Mouse (Mus musculus) cerebellum, adult 2 months (tissue): ENCODE measurements around the gene Utp11.

Source experiments
- CTCF ChIP-seq: fragments of 200-500 bp; IDR thresholded peaks from 2 replicates; pipeline ENCODE4 v1.5.1; 2011; ENCODE audit warnings: low read depth, mild to moderate bottlenecking, control low read depth, low read length, moderate library complexity, borderline replicate concordance; ENCODE audit not compliant: insufficient read depth
- POLR2A ChIP-seq: fragments of 200-500 bp; IDR thresholded peaks from 2 replicates; pipeline ENCODE4 v1.6.1; 2011; ENCODE audit warnings: low read length, control low read depth, borderline replicate concordance; ENCODE audit not compliant: insufficient read depth

DNA sequence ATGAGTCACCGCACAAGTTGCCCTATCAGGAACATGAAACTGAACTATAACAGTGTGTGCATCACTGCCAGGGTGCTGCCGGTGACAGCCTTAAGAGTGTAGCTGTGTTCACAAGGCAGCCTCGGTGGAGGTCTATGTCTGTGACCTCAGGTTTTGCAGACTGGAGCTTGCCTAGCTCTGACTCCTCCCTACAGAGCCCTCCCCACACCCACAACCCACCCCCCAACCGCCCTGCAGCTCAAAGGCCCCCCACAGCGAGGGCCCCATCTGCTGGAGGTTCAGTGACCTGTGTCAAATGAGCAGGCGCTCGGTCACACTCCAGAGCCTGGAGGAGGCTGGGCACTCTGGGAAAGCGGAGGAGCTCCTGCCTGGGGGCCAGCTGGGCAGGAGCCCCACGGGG, 40.5 kb downstream of the Utp11 start:
- TF ChIP-seq CTCF (no peak), POLR2A (no peak)
